Mouse (Mus musculus): ENCODE results near the gene Myof. TPM values are rescaled to one million over a fixed set of nuclear protein-coding genes. Genes with fewer than 3 reads are reported as not detected.
A peak's percentile ranks its signal among the peaks of the same experiment; 100 is the strongest.

The Myof gene
- polyA plus RNA-seq, 1 experiment from 2014 or later = 467 TPM

DNA sequence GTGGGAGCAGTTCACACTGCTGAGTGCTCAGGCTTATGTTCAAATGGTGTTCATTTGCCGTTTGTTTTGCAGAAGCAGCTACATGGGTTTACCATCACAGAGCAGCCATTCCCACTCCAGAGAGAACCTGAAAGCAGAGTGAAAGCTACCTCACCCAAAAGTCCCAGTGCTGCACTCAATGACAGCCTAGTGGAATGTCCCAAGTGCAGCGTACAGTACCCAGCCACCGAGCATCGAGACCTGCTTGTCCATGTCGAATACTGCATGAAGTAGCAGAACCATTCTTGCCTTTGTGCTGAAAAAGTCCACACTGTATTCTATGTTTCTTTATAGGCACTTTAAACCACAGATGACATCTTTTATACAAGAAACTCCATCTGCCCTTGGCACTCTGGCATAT, 29.8 kb upstream of the Myof start:
- DNase-seq (ENCODE audit: low read depth, low spot score) (no peak), ATAC-seq (no peak)
- POLR2A ChIA-PET = no interaction called here
- H3K27me3 ChIP-seq = no peaks in the 10 kb centered on the region
- CTCF ChIA-PET = no interaction called here
- no peak for TF ChIP-seq CTCF (IDR thresholded peaks at IDR 0.05)
- in situ Hi-C loops (cut with MboI; ENCODE audit: low pct_unique_long_range_greater_than_20kb) = no loop called here

GRCm38 (mm10) chr19:38064051-38064450, 20.7 kb upstream of the Myof start:
- ChIA-PET CTCF (interaction anchor here (0.6 to 1.0 kb wide), 2 partner anchors 8 to 524 kb away, joined by 3 read pairs; no protein-coding TSS in a partner anchor), POLR2A (no interaction called here)
- in situ Hi-C loops (cut with MboI; ENCODE audit: low pct_unique_long_range_greater_than_20kb) = no loop called here
- ATAC-seq (no peak), DNase-seq (ENCODE audit: low read depth, low spot score) (no peak)
- H3K27me3 ChIP-seq = no peaks in the 10 kb centered on the region
- no peak for TF ChIP-seq CTCF (IDR thresholded peaks at IDR 0.05)

DNA sequence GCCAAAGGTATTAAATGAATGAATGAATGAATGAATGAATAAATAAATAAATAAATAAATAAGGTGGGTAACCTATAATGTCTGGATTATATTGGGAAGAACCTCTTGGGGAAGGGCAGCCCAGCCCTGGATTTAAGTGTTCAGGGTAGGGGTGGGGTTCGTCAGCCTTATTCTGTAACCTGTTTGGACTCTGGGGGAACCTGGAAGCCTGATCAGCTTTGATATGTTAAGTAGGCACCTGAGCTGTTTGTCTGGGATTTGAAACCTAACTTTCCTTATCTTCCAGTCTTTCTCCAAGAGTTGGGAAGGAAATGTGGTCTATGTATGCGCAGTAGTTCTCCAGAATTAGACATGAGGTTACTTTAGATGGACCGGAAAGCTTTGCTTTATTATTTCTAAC, 19.8 kb upstream of the Myof start:
- CTCF ChIA-PET = no interaction called here
- no peak for TF ChIP-seq CTCF (IDR thresholded peaks at IDR 0.05)
- POLR2A ChIA-PET = no interaction called here
- H3K27me3 ChIP-seq = no peaks in the 10 kb centered on the region
- ATAC-seq (no peak), DNase-seq (ENCODE audit: low read depth, low spot score) (no peak)
- in situ Hi-C loops (cut with MboI; ENCODE audit: low pct_unique_long_range_greater_than_20kb) = no loop called here

DNA sequence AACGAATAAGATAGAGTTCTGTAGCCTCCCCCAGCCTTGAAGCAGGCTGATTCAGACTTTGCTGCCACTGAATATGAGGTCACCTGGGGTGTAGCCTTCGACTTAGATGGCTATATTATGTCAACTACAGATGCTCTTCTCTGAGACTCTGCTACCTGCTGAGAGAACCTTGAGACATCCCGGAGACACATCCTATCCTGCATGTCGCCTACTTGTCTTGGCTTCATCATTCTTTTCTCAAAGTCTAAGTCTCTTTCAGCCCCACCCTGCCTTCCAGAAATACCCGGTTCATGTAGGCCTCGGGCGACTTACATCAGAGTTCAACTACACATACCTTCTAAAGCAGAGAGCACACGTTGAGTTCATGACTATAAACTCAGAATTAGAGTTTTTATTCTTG, 13.6 kb upstream of the Myof start:
- ChIA-PET POLR2A (no interaction called here), CTCF (interaction anchor here (1.5 kb wide), 1 partner anchor 101 kb away, joined by 4 read pairs; no protein-coding TSS in a partner anchor)
- no peak for TF ChIP-seq CTCF (IDR thresholded peaks at IDR 0.05)
- ATAC-seq (no peak), DNase-seq (ENCODE audit: low read depth, low spot score) (no peak)
- in situ Hi-C loops (cut with MboI; ENCODE audit: low pct_unique_long_range_greater_than_20kb) = loop anchor here (10.0 kb wide), 1 partner anchor 462 kb away; no protein-coding TSS in a partner anchor
- no peaks in the 10 kb centered on the region for H3K27me3 ChIP-seq

GRCm38 (mm10) chr19:38056276-38056675, 12.9 kb upstream of the Myof start:
- DNase-seq (ENCODE audit: low read depth, low spot score) (no peak), ATAC-seq (no peak)
- CTCF ChIA-PET = interaction anchor here (1.5 kb wide), 1 partner anchor 101 kb away, joined by 4 read pairs; no protein-coding TSS in a partner anchor
- in situ Hi-C loops (cut with MboI; ENCODE audit: low pct_unique_long_range_greater_than_20kb) = loop anchor here (10.0 kb wide), 1 partner anchor 461 kb away; no protein-coding TSS in a partner anchor
- POLR2A ChIA-PET = no interaction called here
- no peak for TF ChIP-seq CTCF (IDR thresholded peaks at IDR 0.05)
- H3K27me3 ChIP-seq = no peaks in the 10 kb centered on the region

GRCm38 (mm10) chr19:38055798-38056197, 12.4 kb upstream of the Myof start:
- ATAC-seq (no peak), DNase-seq (ENCODE audit: low read depth, low spot score) (no peak)
- POLR2A ChIA-PET = interaction anchor here (0.6 kb wide), 1 partner anchor 341 kb away, joined by 9 read pairs; no protein-coding TSS in a partner anchor
- H3K27me3 ChIP-seq = no peaks in the 10 kb centered on the region
- in situ Hi-C loops (cut with MboI; ENCODE audit: low pct_unique_long_range_greater_than_20kb) = loop anchor here (10.0 kb wide), 1 partner anchor 461 kb away; no protein-coding TSS in a partner anchor
- CTCF ChIA-PET = no interaction called here
- TF ChIP-seq CTCF (IDR thresholded peaks at IDR 0.05) = no peak

DNA sequence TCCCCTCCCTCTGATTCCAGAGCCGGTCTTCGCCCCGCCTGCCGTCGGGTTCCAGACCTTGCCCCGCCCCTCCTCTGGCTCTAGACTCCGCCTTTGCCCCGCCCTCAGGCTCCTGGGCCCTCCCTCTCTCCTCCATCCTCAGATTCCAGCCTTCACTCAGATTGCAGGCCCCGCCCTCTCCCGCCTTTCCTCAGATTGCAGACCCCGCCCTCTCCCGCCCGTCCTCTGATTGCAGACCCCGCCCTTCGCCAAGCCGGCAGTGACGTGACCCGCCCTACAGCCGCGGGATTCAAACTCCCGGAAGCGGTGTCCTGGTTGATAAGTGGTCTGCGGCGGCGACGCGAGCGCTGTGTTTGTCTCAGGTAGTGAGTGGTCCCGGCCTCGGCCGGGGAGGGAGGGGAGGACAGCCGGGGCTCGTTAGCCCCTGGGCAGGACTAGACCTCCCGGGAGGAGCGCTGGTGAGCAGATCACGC, 11.4 kb upstream of the Myof start, which contains the start of gene Cep55:
Gene Cep55 (plus strand): TSS at position 292 of the 473 bp plus-strand sequence.
- in situ Hi-C loops (cut with MboI; ENCODE audit: low pct_unique_long_range_greater_than_20kb) = loop anchor here (5.0 to 10.0 kb wide), 2 partner anchors 102 to 460 kb away; no protein-coding TSS in a partner anchor
- ChIA-PET POLR2A (interaction anchor here (0.6 kb wide), 1 partner anchor 25 kb away, joined by 3 read pairs; no protein-coding TSS in a partner anchor), CTCF (interaction anchor here (0.9 to 1.1 kb wide), 3 partner anchors 12 to 101 kb away, joined by 3 to 4 read pairs (median 3); partner anchors contain the start of gene Myof)
- peak; percentile 91 for ATAC-seq
- no peaks in the 10 kb centered on the region for H3K27me3 ChIP-seq
- TF ChIP-seq CTCF (IDR thresholded peaks at IDR 0.05) = no peak
- DNase-seq (ENCODE audit: low read depth, low spot score) = peak; percentile 83

DNA sequence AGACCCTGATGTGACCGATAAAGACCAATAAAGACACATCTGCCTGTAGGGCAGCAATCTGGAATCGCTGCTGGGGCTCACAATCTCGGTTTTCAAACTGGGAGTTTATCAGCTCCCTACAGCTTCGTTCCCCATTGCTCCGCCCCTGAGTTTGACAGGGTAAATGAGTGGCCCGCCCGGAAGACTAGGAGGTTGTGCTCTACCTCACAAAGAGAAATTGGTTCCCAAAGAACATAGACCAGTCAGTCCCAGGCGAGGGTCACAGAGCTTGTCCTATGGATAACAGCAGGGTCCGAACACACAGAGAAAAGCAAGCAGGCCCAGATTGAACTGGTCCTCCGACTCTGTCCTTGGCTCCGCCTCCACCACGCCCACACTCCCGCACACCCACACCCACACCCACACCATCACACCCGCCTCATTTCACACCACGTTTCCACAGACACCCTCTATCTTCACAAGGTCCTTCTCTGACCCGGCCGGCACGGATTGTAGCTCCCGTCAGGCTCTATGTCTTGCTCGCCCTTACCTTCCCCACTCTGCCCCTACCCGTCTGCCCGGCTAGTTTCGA, 10.9 kb upstream of the Myof start:
- ChIA-PET POLR2A (interaction anchor here (0.6 kb wide), 1 partner anchor 24 kb away, joined by 3 read pairs; no protein-coding TSS in a partner anchor), CTCF (interaction anchor here (0.9 to 1.1 kb wide), 3 partner anchors 12 to 100 kb away, joined by 3 to 4 read pairs (median 3); partner anchors contain the start of gene Myof)
- in situ Hi-C loops (cut with MboI; ENCODE audit: low pct_unique_long_range_greater_than_20kb) = loop anchor here (5.0 to 10.0 kb wide), 2 partner anchors 102 to 459 kb away; no protein-coding TSS in a partner anchor
- no peak for TF ChIP-seq CTCF (IDR thresholded peaks at IDR 0.05)
- ATAC-seq (peak; percentile 81), DNase-seq (ENCODE audit: low read depth, low spot score) (no peak)
- H3K27me3 ChIP-seq = no peaks in the 10 kb centered on the region

DNA sequence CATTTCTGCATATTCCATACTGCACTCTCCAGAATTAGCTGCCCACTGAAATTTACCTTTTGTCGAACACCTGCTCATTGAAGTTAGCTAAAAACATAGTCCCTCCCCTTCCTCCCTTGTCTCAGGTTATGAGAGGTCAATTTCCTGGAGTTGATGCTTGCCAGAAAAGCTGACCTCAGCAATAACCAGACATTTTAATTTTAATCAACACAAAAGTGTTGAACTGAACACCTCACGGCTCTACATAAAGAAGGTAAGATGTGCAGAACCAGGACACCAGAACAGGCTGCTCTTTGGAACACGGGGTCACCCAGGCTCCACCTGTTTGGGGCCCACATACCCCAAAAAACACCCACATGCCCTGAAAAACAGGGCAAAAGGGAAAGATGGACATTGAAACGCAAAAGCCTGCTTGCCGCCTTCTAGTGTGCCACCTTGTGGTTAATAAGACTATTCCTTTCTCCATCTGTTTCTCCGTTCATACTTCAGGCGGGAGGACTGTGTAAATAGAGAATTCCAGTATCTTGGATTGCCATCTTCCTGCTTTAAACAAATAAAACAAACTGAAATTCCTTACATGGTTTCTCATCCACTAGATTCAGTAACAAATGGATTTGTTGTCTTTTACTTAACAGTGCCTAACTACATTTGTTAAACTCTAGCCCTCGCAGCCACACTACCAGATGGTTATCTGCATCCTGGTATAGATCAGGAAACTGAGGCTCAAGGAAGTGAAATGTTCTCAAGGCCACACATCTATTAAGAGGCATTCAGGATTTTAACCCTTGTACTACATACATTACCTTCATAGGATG, 10.1 kb upstream of the Myof start:
- ChIA-PET POLR2A (interaction anchor here (0.7 kb wide), 1 partner anchor 84 kb away, joined by 4 read pairs; no protein-coding TSS in a partner anchor), CTCF (interaction anchor here (0.9 to 1.9 kb wide), 7 partner anchors 22 to 139 kb away, joined by 3 to 12 read pairs (median 3); no protein-coding TSS in a partner anchor)
- peak; percentile 49 for TF ChIP-seq CTCF (IDR thresholded peaks at IDR 0.05)
- DNase-seq (ENCODE audit: low read depth, low spot score) = no peak
- no peaks in the 10 kb centered on the region for H3K27me3 ChIP-seq
- in situ Hi-C loops (cut with MboI; ENCODE audit: low pct_unique_long_range_greater_than_20kb) = loop anchor here (5.0 to 10.0 kb wide), 2 partner anchors 101 to 459 kb away; no protein-coding TSS in a partner anchor
- ATAC-seq = no peak

- TF ChIP-seq CTCF (IDR thresholded peaks at IDR 0.05) = no peak
- ChIA-PET CTCF (interaction anchor here (1.8 kb wide), 1 partner anchor 94 kb away, joined by 10 read pairs; no protein-coding TSS in a partner anchor), POLR2A (interaction anchor here (1.3 kb wide), 1 partner anchor 94 kb away, joined by 3 read pairs; no protein-coding TSS in a partner anchor)
- in situ Hi-C loops (cut with MboI; ENCODE audit: low pct_unique_long_range_greater_than_20kb) = loop anchor here (5.0 to 10.0 kb wide), 3 partner anchors 97 to 475 kb away; no protein-coding TSS in a partner anchor
- DNase-seq (ENCODE audit: low read depth, low spot score) = no peak
- no peak for ATAC-seq
- no peaks in the 10 kb centered on the region for H3K27me3 ChIP-seq
These were observed 6.3 kb upstream of the Myof start for GRCm38 (mm10) chr19:38049686-38050085.
